Mouse (Mus musculus): ENCODE measurements around the gene Pitx2. TPM values are rescaled to one million over a fixed set of nuclear protein-coding genes. Genes with fewer than 3 reads are reported as not detected.

The Pitx2 gene
- total RNA-seq, 2 experiments from 2014 or later = 1.3 TPM

GRCm38 (mm10) chr3:129238664-129239258, 39.1 kb downstream of the Pitx2 start:
- no peak for DNase-seq (ENCODE audit: low spot score)
- intact Hi-C loops (cut with DNase I) = no loop called here

GRCm38 (mm10) chr3:129250997-129251396, 51.3 kb downstream of the Pitx2 start:
- intact Hi-C loops (cut with DNase I) = no loop called here
- no peak for DNase-seq (ENCODE audit: low spot score)

- DNase-seq (ENCODE audit: low spot score) = no peak
- intact Hi-C loops (cut with DNase I) = no loop called here
These were observed 54.6 kb downstream of the Pitx2 start for GRCm38 (mm10) chr3:129254246-129254645.

- intact Hi-C loops (cut with DNase I) = no loop called here
- no peak for DNase-seq (ENCODE audit: low spot score)
These were observed 56.6 kb downstream of the Pitx2 start for GRCm38 (mm10) chr3:129256283-129256682.

- DNase-seq (ENCODE audit: low spot score) = no peak
- intact Hi-C loops (cut with DNase I) = no loop called here
These were observed 57.1 kb downstream of the Pitx2 start for GRCm38 (mm10) chr3:129256766-129257165.

- no peak for DNase-seq (ENCODE audit: low spot score)
- intact Hi-C loops (cut with DNase I) = no loop called here
These were observed 58.8 kb downstream of the Pitx2 start for GRCm38 (mm10) chr3:129258497-129258896.

Other genes starting within 250 kb of the Pitx2 start
- gene Enpep, start 132.8 kb downstream of the Pitx2 start, total RNA-seq (2021) = 1 to 10 TPM; 6.6 to 8.0 TPM